Mouse (Mus musculus) bone marrow, adult 2 months (tissue): ENCODE results near the gene Ube2v1. TPM values are rescaled to one million over a fixed set of nuclear protein-coding genes. Genes with fewer than 3 reads are reported as not detected.
A peak's percentile ranks its signal among the peaks of the same experiment; 100 is the strongest.

Experiments
- H3K27ac ChIP-seq: fragments of 200-500 bp; 2 replicates; pipeline ENCODE4 v1.5.1; 2012; ENCODE audit warnings: low read depth, mild to moderate bottlenecking, control low read depth, inconsistent platforms, low read length; ENCODE audit not compliant: control insufficient read depth, poor library complexity, insufficient read depth
- H3K4me1 ChIP-seq: fragments of 200-500 bp; 2 replicates; pipeline ENCODE4 v1.6.1; 2011; ENCODE audit warnings: low read length; ENCODE audit not compliant: control insufficient read depth, insufficient read depth
- H3K4me3 ChIP-seq: fragments of 200-500 bp; replicated peaks from 2 replicates; pipeline ENCODE3; 2011; ENCODE audit warnings: mild to moderate bottlenecking, low read depth, low read length, control low read depth; ENCODE audit not compliant: control insufficient read depth
- CTCF ChIP-seq: fragments of 200-500 bp; IDR thresholded peaks from 2 replicates; pipeline ENCODE4 v1.5.1; 2011; ENCODE audit warnings: low read length, control low read depth; ENCODE audit not compliant: control insufficient read depth, insufficient read depth
- POLR2A ChIP-seq: fragments of 200-500 bp; IDR thresholded peaks from 2 replicates; pipeline ENCODE4 v1.6.1; 2011; ENCODE audit warnings: low read depth, mild to moderate bottlenecking, control low read depth, low read length, borderline replicate concordance; ENCODE audit not compliant: control insufficient read depth
- WGBS: fragments of 180-500 bp; shearing (Covaris S2); methylation state at CpG from one replicate; pipeline ENCODE4 v1.1.7; 2018; 5-methylcytosine and 5-hydroxymethylcytosine counted together
- polyA plus RNA-seq: library from polyadenylated mRNA; stranded (reverse); fragments of >200 nt; gene quantifications from 2 replicates; pipeline ENCODE4 v1.2.4, GENCODE M21; 2011; ENCODE audit warnings: low replicate concordance; ENCODE audit not compliant: missing spikeins, insufficient read depth, insufficient read length

Ube2v1 gene
- 73.5 and 124 TPM in 2 replicates for polyA plus RNA-seq

DNA sequence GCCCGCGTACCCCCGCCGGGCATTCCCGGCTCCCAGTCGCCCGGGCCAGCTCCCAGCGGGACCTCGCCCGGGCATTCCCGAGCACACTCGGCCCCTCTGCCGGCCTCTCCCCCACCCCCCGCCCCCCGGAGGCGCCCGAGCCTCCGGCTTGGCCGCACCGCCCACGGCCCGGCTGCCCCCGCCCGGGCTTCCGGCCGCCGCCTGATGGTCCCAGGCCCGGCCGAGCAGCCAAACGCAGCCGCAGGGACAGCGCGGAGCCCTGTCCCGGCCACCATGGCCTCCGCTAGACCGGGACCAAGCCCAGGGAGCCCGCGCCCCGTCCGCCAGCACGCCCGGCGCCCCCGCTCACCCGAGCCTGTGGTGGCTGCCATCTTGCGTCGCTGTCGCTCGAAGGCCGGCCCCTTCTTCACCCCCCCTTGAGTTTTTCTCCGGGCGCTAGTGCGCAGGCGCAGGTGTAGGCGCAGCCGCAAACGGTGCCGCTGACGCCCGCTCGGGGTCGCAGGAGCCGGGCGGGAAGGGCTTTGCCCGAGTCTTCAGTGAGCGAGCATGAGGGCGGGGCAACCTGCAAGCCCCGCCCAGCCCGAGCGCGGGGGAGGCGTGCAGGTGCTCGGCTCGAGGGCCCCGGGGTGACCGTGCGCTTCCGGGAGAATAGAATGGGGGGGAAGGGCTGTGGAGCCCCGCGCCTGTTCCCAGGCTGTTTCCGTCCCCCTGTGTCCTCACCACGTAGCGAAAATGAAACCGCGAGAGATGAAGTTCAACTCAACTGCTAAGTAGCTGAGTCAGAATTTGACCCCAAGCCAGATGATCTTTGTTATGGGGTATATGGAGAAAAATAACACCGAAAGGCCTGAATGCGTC, at the start of gene Ube2v1:
Ube2v1 (minus strand) TSS at position 505 of the 858 bp plus-strand sequence.
- 1% methylated on average over 87 of the region's 87 CpGs for WGBS
- TF ChIP-seq POLR2A = peak; percentile 73; the same call in 1 of the 2 replicates
- TF ChIP-seq CTCF = no peak
- H3K4me3 ChIP-seq = peak within 1 kb of the TSS; percentile 80
- H3K27ac ChIP-seq = peak within 1 kb of the TSS; percentile 97
- peaks cover 6% of the 10 kb centered on the region for H3K4me1 ChIP-seq

DNA sequence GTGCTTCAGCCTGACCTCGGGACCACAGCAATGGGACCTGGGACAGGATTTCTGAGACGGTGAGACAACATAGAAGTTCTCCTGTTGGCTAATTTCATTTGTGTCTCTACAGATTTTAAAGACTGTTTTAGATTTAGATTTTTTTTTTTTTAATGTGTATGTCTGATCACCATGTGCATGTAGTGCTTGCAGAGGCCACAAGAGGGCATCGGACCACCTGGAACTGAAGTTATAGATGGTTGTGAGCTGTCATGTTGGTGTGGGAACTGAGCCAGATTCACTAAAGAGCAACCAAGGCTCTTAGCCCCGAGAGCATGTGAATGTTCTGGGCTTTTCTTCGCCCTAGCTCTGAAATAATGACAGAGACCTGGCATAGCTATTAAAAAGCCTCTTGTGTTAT, 48.8 kb upstream of the Ube2v1 start:
- WGBS = 25% methylated on average over 5 of the region's 5 CpGs
- TF ChIP-seq CTCF (peak; percentile 72), POLR2A (no peak)
- H3K4me3 ChIP-seq = no peak overlapping the region
- H3K27ac ChIP-seq = no peak overlapping the region
- H3K4me1 ChIP-seq = no peaks in the 10 kb centered on the region

DNA sequence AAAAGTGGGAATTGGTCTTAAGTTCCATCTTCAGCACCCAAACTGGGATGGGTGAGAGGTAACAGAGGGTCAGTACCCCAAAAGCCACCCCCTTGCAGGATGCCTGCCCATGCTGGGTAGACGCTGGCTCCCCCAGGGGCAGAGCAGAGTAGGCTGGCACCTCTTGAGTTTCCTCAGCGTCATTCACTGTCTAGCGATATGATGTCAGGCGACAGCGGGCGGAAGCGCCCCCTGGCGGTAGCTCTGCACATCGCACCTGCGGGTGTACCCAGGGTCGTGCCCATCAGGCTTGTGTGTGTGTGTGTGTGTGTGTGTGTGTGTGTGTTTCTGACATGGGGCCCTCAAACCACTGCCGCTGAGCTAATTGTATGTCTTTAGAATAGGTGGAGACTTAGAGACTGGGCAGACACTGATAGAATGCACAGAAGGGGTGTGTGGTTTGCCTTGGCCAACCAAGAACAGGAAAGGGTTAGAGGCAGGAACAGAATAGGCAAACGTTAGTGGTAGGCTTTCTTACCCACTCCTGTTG, 48.1 kb upstream of the Ube2v1 start:
- Histone ChIP-seq H3K27ac (no peak overlapping the region), H3K4me1 (no peaks in the 10 kb centered on the region), H3K4me3 (no peak overlapping the region)
- WGBS = under 1% methylated on average over 13 of the region's 13 CpGs
- TF ChIP-seq POLR2A (no peak), CTCF (peak; percentile 96)

DNA sequence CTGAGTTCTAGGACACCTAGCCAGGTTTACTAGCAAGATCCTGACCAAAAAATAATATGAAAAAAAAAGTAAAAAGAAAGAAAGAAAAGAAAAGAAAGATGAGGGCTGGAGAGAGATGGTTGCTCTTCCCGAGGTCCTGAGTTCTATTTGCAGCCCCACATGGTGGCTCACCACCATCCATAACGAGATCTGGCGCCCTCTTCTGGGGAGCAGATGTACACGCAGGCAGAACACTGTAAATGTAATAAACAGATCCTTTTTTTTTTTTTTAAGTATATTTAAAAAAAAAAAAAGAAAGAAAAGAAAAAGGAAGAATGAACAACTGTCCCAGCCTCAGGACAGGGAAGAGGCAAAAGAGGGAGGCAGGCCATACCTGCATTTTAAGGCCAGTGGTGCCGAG, 46.7 kb upstream of the Ube2v1 start:
- TF ChIP-seq POLR2A (no peak), CTCF (peak; percentile 72)
- H3K27ac ChIP-seq = no peak overlapping the region
- H3K4me1 ChIP-seq = no peaks in the 10 kb centered on the region
- no peak overlapping the region for H3K4me3 ChIP-seq
- 50% methylated on average over 5 of the region's 5 CpGs for WGBS

DNA sequence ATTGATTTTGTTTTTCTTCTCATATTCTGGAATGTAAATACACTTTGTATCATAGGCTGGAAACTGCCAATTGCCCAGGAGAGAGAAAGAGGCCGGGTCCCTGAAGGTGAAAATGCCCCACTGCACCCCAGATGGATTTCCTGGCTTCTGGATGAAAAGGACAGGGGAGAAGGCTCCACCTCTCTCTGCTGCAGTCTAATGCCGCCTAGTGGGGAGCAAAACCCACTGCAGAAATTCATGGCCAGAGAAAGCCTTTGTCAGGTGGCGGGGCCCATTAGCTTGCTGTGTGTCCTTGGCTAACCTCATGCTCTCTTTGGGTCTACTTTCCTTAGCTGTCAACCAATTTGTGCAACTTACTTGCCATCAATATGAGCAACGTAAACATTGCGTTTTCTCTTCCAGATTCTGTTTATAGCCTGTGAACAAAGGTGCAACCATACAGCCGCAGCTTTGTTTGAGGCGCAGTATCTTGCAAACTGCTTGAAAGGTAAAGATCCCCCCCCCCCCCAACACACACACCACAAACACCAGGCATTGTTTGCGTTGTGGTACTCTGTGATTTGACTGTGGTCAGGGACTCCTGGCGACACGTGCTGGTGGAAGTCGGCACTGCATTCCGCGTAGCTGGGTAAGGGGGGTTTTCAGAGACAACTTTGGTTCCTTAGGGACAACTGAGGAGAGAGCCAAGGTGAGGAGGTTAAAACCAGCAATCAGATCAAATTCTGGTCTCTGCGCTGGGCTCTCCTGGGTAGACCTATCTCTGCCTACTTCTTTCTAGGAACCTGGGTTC, 43.4 kb upstream of the Ube2v1 start:
- TF ChIP-seq POLR2A = no peak
- TF ChIP-seq CTCF = peak; percentile 75
- Histone ChIP-seq H3K4me3 (no peak overlapping the region), H3K4me1 (no peaks in the 10 kb centered on the region; the same call in 1 of the 2 replicates), H3K27ac (no peak overlapping the region)
- 42% methylated on average over 14 of the region's 14 CpGs for WGBS

DNA sequence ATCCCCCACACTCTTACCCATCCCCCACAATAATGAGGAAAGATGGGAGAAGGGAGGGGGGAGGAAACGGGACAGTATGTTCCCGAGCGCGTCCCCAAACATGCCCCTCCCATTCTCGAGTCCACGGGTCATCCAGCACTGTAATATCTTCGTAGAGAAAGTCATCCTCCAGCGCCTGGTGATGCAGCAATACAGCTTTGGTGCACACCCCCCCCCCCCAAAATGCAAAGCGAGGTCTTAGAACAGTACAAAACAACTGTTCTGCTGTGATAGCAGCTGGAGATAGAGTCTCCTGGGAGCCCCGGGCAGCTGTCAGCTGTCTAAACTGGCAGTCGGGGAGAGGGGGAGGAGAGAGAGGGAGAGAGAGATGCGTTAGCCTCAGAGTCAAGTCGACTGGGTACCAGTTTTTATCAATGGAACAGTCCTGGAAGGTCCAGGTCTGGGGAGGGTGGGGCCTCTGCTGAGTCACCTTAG, 40.4 kb upstream of the Ube2v1 start:
- Histone ChIP-seq H3K4me1 (no peaks in the 10 kb centered on the region; the same call in 1 of the 2 replicates), H3K27ac (peak overlapping the region; percentile 54; the same call in 1 of the 2 replicates), H3K4me3 (no peak overlapping the region)
- 37% methylated on average over 13 of the region's 13 CpGs for WGBS
- TF ChIP-seq POLR2A = no peak
- no peak for TF ChIP-seq CTCF

DNA sequence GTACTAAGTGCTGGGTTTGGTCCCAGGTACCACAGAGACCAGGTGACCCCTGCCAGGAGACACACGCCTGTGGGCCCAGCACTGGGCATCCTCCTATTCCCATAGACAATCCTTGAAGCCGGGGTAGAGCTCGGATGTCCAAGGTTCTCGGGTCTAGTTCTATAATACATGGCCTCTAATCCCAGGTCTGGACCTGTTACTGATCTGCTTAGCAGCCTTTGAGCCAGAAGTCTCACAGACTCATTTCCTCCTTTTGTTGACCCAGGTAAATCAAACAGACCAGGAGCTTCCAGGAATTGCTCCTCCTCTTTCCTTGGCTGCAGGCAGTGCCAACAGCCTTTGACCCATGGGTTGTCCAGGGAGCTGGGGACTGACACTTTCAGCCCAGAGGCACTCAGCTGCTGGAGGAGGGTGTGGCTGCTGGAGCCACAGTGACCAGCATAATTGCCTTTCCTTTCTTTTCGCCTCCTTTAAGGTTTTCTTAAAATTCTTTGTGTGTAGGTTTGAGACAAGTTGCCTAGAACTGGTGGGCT, 39.3 kb upstream of the Ube2v1 start:
- Histone ChIP-seq H3K4me1 (no peaks in the 10 kb centered on the region; the same call in 1 of the 2 replicates), H3K4me3 (no peak overlapping the region), H3K27ac (no peak overlapping the region)
- no peak for TF ChIP-seq CTCF
- TF ChIP-seq POLR2A = no peak
- 80% methylated on average over 5 of the region's 5 CpGs for WGBS
